Mouse (Mus musculus) retina, adult 2 months (tissue): ENCODE results near the gene Nrxn3.
A peak's percentile ranks its signal among the peaks of the same experiment; 100 is the strongest.

Source experiments
- DNase-seq: peaks from one replicate; pipeline ENCODE4 v3.0.0-alpha.2; 2012; ENCODE audit warnings: low read depth, low spot score

Gene Nrxn3

DNA sequence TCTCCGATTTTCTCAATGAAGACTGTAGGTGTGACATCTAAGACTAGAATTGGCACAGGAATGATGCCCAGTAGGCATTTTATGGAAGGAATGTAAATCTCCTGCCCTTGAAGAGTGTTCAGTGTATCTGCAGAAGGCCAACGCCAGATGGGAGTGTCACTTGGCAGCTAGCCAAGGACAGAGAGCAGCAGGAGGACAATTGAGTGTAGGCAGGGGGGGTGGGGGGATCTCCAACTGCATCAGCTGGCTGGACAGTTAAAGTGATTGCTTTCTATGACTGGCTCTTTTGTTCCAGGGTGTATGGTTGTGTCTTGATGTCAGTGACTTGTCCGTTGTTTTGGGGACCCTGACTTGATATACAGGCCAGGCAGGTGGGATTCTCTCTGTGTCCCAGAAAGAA lies 326.6 kb downstream of the Nrxn3 start:
- peak; percentile 42 for DNase-seq

DNA sequence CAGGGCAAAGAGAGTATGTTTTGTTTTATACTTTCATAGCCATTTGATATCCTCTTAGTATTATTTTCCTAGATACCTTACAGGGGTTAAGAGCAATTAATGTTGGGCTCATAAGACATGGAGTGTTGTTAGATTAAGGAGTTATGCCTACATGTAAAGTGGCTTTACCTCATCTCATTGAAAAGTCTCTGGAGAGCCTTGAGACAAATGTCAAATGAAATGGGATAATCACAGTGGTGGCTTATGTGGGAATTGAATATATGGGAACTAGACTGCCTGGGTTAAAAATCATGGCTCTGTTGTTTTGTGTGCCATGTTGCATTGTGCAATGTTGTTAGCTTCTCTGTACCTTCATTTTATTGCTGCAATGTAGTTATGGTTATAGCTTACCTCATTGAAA lies 327.0 kb downstream of the Nrxn3 start:
- no peak for DNase-seq

DNA sequence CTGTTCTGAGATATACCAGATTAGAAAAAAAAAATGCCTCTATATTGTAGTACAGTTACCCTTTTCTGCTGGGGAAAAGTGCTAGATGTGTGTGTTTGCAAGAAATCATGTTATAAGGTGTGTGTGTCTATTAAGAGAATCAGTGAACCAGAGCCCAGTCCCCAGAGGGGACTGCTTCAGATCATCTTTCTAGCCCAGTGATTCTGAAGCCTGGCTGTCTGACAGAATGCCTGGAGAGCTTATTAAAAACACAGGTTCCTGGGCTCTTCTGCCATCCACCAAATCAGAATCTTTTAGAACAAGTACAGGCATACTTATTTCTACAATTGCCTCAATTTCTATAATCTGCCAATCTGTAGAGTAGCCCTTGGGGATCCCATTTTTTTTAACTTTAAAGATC lies 349.8 kb downstream of the Nrxn3 start:
- no peak for DNase-seq

DNA sequence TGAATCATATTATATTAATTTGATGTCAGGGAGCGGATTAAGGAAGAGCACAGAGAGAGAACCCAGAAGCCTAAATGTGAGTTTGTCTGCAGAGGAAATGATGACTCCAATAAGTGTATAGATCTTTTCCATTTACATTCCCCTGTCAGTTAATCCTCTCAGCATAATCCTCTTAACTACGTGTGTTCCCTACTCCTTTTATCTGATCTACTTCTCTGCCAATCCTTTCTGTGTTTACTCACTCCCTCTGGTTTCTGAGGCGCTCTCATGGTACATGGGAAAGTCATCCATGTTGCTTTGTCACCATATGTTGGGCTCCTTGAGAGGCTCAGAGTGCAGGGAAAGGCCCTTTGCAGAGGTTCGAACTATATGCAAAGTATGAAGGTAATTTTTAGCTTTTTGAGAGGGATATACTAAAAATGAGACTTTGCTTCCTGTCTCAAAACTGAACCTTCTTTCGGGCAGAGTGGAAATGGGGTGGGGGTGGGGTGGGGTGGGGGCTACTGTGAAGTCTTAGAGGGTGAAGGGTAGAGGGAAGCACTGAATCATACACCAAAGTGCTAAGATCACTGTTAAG lies 350.6 kb downstream of the Nrxn3 start:
- peak; percentile 16 for DNase-seq

DNA sequence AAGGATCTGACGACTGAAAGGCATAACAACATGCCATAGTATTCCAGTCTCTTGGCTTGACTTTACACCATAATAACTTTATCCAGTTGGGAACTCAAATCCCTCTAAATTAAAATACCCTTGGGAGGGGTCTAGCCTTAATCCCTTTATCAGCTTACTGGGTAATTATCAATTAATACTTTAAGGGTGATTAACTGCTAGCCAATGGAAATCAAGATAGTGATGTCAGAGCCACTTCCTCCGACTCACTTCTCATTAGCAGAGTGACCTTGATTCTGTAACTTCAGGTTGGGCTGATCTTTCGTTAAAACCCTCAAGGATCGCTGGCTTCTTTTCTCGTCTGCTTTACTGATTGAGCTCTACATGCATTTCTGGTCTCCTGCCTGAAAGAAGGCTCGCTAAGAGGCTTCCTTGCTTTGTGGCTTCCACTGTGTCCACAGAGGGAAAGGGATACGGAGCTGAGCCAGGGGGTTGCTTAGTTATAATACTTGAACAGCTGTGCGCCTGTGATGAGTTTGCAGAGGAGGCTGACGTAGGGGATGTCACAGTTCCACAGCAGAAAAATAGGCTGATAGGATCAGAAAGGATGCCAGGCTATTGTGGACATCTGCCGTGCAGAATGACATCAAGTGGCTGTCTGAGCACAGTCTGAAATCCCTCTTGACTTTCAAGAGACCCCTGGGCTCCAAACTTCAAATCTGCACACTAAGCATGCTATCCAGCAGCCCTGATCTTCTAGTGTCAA lies 352.0 kb downstream of the Nrxn3 start:
- DNase-seq, result peak; percentile 44

DNA sequence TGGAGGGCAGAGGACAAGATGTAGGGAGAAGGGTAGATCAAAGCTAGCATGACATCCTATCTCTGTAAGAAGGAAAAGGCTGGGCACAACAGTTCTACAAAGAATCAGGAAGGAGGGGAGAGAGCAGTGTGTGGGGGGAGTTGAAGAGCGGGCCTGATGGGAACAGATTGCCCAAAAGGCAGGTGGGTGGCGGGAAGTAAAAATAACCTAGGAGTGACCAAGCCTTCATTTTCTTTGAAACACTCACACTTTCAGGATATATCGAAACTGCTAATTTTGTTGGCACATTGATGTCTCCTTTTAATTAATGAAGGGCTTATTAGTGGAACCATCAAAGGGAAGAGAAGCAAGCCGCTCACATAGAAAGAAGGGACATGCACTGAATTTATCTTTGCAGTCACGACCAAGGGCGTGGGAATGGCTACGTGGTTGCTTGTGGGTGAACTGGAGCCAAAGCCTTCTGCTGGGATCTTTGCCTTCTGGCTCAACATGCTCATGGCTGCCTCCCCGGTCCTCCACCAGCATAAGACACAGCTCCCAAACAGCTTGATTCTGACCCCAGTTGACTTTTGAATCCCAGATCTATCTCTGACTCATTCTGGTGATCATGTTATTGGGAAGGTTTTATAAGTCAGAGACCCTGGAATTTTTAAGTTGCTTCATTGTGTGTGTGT lies 371.3 kb downstream of the Nrxn3 start:
- no peak for DNase-seq

DNA sequence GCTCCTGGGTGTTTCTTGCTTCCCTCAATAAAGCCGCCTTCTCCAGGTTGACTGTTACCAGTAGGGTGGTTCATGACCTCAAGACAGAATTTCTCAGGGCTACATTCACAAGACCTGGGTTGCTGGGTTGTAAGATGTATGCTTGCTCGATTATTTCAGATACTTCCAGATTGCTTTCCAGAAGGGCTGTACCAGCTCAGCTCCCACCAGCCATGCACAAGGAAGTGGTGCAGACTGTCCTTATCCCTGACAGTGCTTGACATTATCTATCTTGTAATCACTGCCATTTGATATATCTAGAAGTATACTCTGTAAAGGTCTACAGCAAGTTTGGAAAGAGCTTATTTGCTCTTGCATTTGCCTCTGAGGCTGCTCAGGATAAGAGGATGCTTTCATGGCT lies 374.9 kb downstream of the Nrxn3 start:
- DNase-seq, result no peak

DNA sequence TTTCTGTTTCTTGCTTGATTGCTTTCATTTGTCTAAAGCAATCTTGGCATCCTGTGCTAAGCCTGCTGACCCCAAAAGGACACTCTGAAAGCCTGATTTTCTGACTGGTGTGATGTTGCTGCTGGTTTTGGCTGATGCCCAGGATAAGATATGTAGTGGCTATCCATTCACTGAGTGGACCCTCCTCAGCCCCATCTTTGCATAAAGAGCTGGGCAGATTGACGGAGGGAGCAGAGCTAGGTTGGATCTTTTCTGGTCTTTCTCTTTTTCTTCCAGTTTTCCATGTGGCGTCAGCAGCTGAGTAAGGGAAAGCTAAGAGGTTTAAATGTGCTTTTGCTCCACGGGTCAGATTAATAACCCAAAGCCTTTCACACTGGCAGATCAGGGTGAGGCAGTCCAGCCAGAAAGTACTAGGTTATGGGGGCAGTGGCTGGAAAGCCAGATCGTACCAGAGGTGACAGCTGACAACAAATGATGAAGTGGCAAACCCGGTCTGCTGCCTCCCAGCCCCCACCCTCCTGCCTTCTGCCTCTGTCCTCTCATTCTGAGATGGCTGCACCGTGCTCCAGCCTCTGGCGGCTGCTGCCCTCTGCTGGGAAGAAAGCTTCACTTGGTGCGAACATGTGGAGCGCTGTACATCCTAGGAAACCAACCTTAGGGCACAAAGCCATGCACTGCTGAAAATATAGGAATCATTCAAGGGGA lies 383.5 kb downstream of the Nrxn3 start:
- peak; percentile 52 for DNase-seq

DNA sequence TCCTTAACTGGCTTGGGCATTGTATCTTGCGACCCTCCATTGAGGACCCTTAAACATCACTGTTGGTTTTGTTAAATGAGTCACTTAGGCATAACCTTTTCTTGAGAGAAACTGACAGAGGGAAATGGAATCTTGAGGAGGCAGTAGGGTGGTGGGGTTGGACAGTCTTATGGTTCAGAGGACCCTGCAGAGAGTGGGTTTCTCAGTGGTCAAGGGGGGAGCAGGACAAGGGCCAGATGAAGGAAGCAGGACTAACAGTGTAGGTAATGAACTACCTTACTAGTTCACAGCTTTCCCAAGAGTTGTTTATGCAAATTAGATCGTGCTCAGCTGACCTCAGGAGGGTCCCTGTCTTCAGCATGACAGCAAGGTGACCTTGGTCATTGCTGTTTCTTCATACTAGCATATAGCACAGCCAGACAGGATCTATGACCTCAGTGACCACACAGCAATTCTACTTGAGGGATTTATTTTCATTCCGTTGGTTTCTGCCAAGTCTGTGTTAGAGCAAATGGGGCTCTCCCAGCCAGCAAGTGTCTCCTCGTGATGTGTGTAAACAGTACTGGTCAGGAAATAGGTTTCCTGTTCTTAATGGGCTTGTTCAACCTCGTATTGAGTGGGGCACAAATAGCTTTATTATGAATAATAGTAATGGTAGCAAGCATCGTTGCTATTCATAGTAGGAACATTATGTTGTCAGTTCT lies 384.4 kb downstream of the Nrxn3 start:
- DNase-seq, result no peak

DNA sequence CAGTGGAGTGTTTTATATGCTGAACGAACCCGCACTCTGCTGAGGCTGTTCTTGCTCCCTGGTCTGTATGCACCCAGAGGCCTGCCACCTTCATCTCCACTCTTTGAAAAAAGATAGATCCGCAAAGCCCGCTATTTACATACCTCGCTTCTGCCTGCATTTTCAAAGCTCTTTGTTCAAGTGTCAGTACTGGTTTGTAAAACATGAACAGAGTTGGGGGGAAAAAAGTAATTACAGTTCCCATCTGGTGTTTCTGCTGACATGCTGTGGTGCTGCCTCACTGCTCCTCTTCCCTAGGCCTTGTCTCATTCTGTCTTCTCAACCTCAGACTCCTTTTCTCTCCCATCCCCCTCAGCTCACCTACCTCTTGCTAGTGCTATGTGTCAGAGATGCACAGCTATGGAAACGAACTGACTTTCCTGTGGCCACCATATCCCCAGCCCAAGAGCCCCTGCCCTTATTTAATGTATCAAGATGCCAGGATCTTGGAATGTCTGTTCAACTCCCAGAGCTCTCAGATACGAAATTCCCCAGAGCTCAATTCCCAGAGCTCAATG lies 387.2 kb downstream of the Nrxn3 start:
- no peak for DNase-seq

DNA sequence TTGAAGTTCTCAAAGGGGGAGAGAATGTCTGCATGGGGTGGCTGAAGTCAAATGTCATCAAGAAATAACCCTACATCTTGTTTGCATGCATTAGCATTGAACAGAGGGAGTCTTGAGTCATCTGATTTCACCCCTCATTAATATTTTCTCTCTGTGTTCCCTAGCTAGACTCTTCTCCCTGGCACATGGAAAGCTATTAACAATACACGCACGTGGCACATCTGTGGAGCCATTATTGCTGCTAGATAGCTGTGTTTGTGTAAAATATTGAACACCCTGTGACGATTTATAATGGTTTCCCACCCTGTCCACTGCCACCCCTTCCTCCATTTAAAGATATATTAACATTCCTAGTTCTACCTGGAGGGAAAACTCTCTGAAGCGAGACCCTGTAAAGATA lies 405.9 kb downstream of the Nrxn3 start:
- DNase-seq, result no peak

DNA sequence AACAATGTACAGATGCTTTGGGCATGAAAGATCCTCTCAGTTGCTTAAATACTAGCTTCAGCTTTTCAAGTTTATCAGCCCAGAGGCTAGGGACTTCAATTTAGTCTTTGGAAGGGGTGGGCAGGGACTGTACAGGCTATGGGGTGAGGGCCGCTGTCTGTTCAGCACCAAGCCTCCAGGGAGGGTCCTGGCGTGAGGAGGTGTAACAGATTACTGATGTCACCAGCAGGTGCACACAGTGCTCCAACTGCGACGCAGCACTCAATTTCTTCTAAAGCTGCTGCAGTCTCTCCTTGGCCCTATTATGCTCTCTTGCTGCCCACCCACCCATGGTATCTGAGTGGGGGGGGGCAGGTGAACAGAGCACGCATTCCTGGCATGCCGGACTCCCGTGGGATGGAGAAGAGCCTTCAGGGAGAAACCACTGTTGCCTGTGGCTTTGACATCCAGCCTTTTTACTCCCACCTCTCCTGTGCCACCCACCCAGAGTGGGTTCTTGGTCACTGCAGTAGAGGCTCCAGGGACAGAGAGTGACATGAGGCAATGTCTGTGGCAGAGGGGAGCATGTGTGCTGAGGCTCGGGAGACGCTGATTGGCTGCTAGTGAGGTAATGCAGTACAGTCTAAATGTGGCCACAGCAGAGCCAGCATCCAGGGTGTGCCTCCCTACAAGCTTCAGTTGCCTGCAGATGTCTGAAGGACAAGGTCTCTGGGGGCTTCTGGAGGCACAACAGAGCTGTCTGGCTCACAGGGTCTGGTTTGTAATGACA lies 406.6 kb downstream of the Nrxn3 start:
- no peak for DNase-seq

DNA sequence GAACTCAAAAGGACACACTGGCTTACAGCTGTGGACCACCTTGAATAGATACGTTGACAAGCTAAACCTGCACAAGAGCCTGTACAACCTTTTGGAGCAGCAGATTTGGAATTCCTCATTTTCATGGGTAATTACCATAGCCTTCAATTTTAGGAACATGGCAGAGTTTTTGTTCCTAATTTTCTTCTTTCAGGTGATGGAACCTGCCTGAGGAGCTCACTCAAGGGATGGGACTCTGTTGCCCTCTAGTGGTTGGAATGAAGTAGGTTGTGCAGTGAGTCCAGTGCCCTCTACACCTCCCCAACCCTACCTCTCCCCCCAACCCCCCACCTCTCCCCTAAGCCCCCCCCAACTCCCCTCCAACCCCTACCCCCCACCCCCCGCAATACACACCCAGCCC lies 411.7 kb downstream of the Nrxn3 start:
- no peak for DNase-seq

DNA sequence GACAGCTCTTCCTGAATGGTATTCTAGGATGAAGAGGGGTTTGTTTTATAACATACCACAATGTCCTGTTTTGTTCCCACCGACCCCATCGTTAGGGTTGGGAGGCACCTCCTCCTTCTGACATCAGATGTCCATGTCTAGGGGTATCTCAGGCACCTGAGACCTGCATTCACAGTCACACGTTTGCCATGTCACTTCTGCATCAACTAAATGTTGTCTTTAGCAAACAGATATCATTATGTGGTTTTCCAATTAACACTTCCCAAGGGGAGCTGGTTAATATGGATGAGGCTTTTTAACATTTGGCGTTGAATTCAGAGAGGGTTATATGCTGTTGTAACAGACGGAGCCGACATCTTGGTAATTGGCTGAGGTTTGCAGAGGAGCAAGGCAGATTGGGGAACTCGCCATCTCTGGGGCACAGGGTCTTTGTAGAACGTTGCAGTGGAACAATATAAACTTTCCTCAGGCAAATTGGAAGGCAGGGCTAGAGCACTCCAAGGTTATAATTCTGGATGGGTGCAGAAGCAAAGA lies 412.2 kb downstream of the Nrxn3 start:
- no peak for DNase-seq

DNA sequence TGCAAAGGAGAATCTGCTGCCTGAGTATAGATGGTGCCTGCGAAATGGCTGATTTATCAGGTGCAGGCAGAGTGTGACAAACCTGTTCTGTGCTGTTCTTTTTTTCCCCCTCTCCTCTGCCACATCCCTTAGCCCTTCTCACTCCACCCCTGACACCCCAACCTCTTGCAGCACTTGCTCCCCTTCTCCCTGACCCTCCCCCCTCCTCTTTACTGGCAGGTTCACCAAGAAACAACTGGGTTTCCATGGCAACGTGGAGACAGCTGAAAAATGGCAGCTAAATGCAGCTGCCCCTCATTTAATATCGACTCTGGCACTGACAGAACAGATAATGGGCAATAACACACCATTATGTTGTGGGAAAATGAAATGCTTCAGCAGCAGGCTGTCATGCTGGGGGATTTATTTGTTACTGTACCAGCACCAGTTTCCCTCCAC lies 426.3 kb downstream of the Nrxn3 start:
- DNase-seq, result no peak

DNA sequence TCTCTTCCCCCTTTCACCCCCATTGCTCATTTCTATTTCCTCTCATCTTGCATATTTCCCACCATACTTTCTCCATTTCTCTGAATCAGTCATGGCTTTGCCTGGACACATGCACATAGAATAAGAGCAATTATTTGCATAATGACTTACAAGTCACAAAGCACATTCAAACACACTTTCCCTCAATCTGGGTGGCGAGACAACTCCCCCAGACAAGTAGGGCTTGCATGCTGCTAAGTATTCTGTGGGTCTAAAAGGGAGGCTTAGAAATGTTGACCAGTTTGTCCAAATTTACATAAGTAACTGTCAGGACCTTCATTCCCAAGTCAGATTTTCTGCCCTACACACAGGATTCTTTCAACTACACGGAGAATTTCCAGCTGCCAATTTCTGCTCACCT lies 426.8 kb downstream of the Nrxn3 start:
- no peak for DNase-seq

DNA sequence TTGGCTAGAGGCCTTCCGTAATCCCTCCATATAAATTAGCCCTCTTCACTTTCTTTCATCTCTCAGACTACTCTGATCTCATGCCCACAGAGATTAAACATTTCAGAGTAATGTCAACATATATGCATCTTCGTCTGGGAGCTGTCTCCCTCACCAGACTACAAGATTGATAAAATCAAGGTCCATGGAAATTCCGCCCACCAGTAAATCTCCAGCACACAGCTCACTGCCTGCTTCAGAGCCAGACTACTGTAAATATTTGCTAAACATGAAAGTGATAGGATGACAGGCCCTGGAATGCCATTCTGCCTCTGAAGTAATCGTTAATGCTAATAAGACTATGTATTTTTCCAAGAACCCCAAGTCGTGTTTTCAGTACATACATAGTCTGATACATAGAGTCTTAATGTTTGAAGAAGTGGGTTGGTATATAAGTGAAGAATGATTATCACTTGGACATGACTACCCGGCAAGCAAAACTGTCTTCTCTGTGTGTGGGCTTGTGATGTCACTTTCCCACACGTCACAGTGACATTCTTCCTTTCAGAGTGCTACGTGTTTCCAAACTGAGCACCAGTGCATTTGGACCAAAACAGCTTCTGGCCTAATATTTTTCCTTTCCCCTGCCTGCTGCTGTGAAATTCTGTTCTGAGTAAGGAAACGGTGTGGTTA lies 433.5 kb downstream of the Nrxn3 start:
- DNase-seq, result no peak

DNA sequence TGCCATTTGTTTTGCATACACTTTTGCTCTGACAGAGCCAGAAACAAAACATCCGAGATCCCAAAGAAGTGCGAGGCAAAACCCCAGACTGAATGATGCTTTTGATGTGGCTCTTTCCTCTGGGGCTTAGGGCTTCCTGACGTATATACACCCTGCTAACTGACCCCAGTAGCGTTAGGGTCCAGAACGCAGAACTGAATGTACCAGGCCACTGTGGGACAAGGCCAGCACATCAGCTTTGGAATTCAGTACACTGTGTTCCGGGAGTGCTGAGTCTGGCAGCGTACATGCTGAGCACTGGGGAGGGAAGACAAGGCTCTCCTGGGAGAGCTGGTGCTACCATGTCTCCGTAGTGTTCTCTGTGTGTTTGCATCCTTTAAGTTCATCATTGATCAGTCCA lies 436.7 kb downstream of the Nrxn3 start:
- no peak for DNase-seq

DNA sequence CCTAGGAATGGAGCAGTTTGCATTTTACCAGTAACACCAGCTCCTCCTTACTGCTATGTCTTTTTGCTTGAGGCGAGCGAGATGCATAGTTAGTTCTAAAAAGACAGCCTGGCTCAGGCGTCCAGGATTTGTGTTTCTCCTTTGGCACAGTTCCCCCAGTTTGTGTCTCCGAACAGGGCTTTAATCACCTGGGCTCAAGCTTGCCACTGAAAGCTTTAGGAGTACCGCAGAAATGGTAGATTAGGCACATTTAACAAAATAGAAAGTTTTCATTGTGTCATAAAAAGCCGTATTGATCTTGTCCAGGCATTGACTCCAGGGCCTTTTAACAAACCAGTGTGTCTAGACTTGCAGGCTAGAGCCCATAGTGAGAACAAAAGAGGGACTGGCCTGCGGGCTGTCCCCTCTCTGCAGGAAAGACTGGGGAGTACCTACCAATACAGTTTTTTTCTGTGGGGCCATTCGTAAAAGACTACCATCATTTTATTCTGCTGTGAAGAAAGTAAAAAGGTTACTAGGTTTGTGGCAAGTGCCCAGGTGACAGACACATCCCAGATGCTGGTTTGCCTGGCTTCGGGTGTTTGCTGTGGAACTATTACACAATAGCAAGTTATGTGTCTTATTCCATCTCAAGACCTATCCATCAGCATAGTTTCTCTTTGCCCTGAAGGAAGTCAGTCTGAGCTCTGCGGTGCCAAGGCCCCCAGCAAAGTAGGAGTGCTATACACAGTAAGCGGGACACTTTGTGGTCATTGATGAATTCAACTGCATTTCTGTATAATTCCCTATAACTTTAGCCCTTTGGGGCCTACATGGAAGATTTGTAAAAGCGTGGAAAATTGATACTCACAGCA lies 451.9 kb downstream of the Nrxn3 start:
- DNase-seq, result no peak
